In genomic region chr12:79389251-79389650, GRCm38 (mm10) we compare ENCODE assay signal across 25 mouse cellular contexts.
A peak's percentile ranks its signal among the peaks of the same experiment; 100 is the strongest.
DNase-seq lines count a peak whose midpoint lies in the region; ATAC-seq lines count a peak whose summit lies in the region.
"Had no signal": no experiment of that assay in that cellular context is flagged by ENCODE, and none has a peak within 500 bp of the region (broad histone marks: within the 10 kb centered on the region; RNA-seq: fewer than 3 reads in every experiment).

No protein-coding gene starts in this region.

- no peak overlapping the region for H3K9ac ChIP-seq in heart, embryonic 14.5 days (ENCODE audit: low read length)
- no peak overlapping the region for H3K9ac ChIP-seq in lung, embryonic 15.5 days
- no peak overlapping the region for H3K9ac ChIP-seq in embryonic facial prominence, embryonic 15.5 days
- H3K9ac ChIP-seq in stomach, embryonic 15.5 days: no peak overlapping the region
- H3K9ac ChIP-seq: hindbrain, embryonic 13.5 days; liver, embryonic 15.5 days; midbrain, embryonic 15.5 days; neural tube, embryonic 12.5 days had no signal

- WGBS in heart, embryonic 14.5 days: 93% methylated on average over 3 of the region's 3 CpGs
- 70% methylated on average over 3 of the region's 3 CpGs for WGBS in lung, embryonic 15.5 days
- 45% methylated on average over 3 of the region's 3 CpGs for WGBS in embryonic facial prominence, embryonic 15.5 days
- 88% methylated on average over 3 of the region's 3 CpGs for WGBS in stomach, embryonic 15.5 days

- H3K9me3 ChIP-seq in heart, embryonic 14.5 days (ENCODE audit: control insufficient read depth, low read length): no peaks in the 10 kb centered on the region
- no peaks in the 10 kb centered on the region for H3K9me3 ChIP-seq in lung, embryonic 15.5 days
- H3K9me3 ChIP-seq in embryonic facial prominence, embryonic 15.5 days (replicated peaks): no peaks in the 10 kb centered on the region
- H3K9me3 ChIP-seq in stomach, embryonic 15.5 days: no peaks in the 10 kb centered on the region
- H3K9me3 ChIP-seq: hindbrain, embryonic 13.5 days; liver, embryonic 15.5 days; midbrain, embryonic 15.5 days; neural tube, embryonic 12.5 days had no signal

- H3K4me1 ChIP-seq in heart, embryonic 14.5 days (ENCODE audit: control insufficient read depth in 2 of 2, insufficient read depth in 2 of 2, low read length in 2 of 2): peaks cover 10 to 33% of the 10 kb centered on the region in 2 experiments
- H3K4me1 ChIP-seq in lung, embryonic 15.5 days: peaks cover 34% of the 10 kb centered on the region
- H3K4me1 ChIP-seq in embryonic facial prominence, embryonic 15.5 days: peaks cover 13% of the 10 kb centered on the region
- 0 out of 2 replicates have a peak, but pooled peaks cover 5% of the 10 kb centered on the region for H3K4me1 ChIP-seq in stomach, embryonic 15.5 days
- H3K4me1 ChIP-seq: hindbrain, embryonic 13.5 days; midbrain, embryonic 15.5 days; neural tube, embryonic 12.5 days had no signal

- intact Hi-C loops in heart, postnatal 10 days (cut with DNase I): no loop called here

- no peak overlapping the region for H3K4me2 ChIP-seq in heart, embryonic 14.5 days (ENCODE audit: low read length)
- no peak overlapping the region for H3K4me2 ChIP-seq in lung, embryonic 15.5 days
- H3K4me2 ChIP-seq in embryonic facial prominence, embryonic 15.5 days (replicated peaks): no peak overlapping the region
- no peak overlapping the region for H3K4me2 ChIP-seq in stomach, embryonic 15.5 days
- H3K4me2 ChIP-seq: hindbrain, embryonic 13.5 days; liver, embryonic 15.5 days; midbrain, embryonic 15.5 days; neural tube, embryonic 12.5 days had no signal

- no peaks in the 10 kb centered on the region for H3K36me3 ChIP-seq in heart, embryonic 14.5 days (ENCODE audit: control insufficient read depth, insufficient read depth, low read length)
- H3K36me3 ChIP-seq in lung, embryonic 15.5 days: no peaks in the 10 kb centered on the region
- no peaks in the 10 kb centered on the region for H3K36me3 ChIP-seq in embryonic facial prominence, embryonic 15.5 days
- H3K36me3 ChIP-seq in stomach, embryonic 15.5 days: no peaks in the 10 kb centered on the region
- H3K36me3 ChIP-seq: hindbrain, embryonic 13.5 days; liver, embryonic 15.5 days; midbrain, embryonic 15.5 days; neural tube, embryonic 12.5 days had no signal

- H3K4me3 ChIP-seq in heart, embryonic 14.5 days (ENCODE audit: control insufficient read depth in 1 of 2, insufficient read depth in 1 of 2, low read depth in 1 of 2, low read length in 2 of 2): no peak overlapping the region
- H3K4me3 ChIP-seq in lung, embryonic 15.5 days: no peak overlapping the region
- H3K4me3 ChIP-seq in embryonic facial prominence, embryonic 15.5 days (replicated peaks): no peak overlapping the region
- no peak overlapping the region for H3K4me3 ChIP-seq in stomach, embryonic 15.5 days (replicated peaks)
- H3K4me3 ChIP-seq: heart, adult 2 months; hindbrain, embryonic 13.5 days; left cerebral cortex, adult 2 months; liver, embryonic 15.5 days; midbrain, embryonic 15.5 days; neural tube, embryonic 12.5 days had no signal

- no peak for ATAC-seq in heart, embryonic 14.5 days (ENCODE audit: insufficient number of reproducible peaks, insufficient read depth, low FRiP score, low read depth)
- ATAC-seq in lung, embryonic 15.5 days (ENCODE audit: borderline replicate concordance, extremely low read depth, low FRiP score, low TSS enrichment): no peak
- ATAC-seq in embryonic facial prominence, embryonic 15.5 days (ENCODE audit: insufficient number of reproducible peaks, low FRiP score, low TSS enrichment, low read depth): no peak
- no peak for ATAC-seq in stomach, embryonic 15.5 days (ENCODE audit: insufficient read depth, low FRiP score, low read depth)
- ATAC-seq: forebrain, embryonic 16.5 days; midbrain, embryonic 15.5 days had no signal

- H3K27ac ChIP-seq in heart, embryonic 14.5 days (replicated peaks in 1 of 2; ENCODE audit: control insufficient read depth in 1 of 2, insufficient read depth in 1 of 2, low read depth in 2 of 2, low read length in 2 of 2): peak overlapping the region; percentile 55 to 89
- peak overlapping the region; percentile 70 for H3K27ac ChIP-seq in lung, embryonic 15.5 days
- peak overlapping the region; percentile 65 for H3K27ac ChIP-seq in embryonic facial prominence, embryonic 15.5 days (replicated peaks)
- H3K27ac ChIP-seq in stomach, embryonic 15.5 days: peak overlapping the region; percentile 18; the same call in 1 of the 2 replicates
- H3K27ac ChIP-seq: heart, adult 2 months; hindbrain, embryonic 13.5 days; kidney, postnatal 0 days; left cerebral cortex, adult 2 months; liver, embryonic 15.5 days; macrophage; midbrain, embryonic 15.5 days; neural tube, embryonic 12.5 days had no signal

- no peaks in the 10 kb centered on the region for H3K27me3 ChIP-seq in heart, embryonic 14.5 days (ENCODE audit: control insufficient read depth, insufficient read depth, low read length)
- H3K27me3 ChIP-seq in lung, embryonic 15.5 days: no peaks in the 10 kb centered on the region
- H3K27me3 ChIP-seq in embryonic facial prominence, embryonic 15.5 days: no peaks in the 10 kb centered on the region
- no peaks in the 10 kb centered on the region for H3K27me3 ChIP-seq in stomach, embryonic 15.5 days (replicated peaks)
- H3K27me3 ChIP-seq: hindbrain, embryonic 13.5 days; liver, embryonic 15.5 days; midbrain, embryonic 15.5 days; neural tube, embryonic 12.5 days had no signal

- no peak for DNase-seq in heart, postnatal 10 days
- DNase-seq in lung, postnatal 36 days: no peak
- no peak for DNase-seq in adrenal gland, postnatal 25 days
- DNase-seq: adrenal gland, adult 2 months; cerebellum, adult 18-20 months; cerebellum, postnatal 14 days; gastrocnemius, postnatal 10 days; heart, adult 2 months; kidney, adult 18-20 months; liver; right cerebral cortex, postnatal 14 days; spleen, adult 18-20 months; thymus, postnatal 25 days had no signal

Comparison
In these comparisons a context has a peak if more than half of its experiments do, and no peak if none do; other contexts are left out.
1. H3K27ac ChIP-seq: peak in every context shown above with its lines; median percentile 72 in heart, embryonic 14.5 days; 70 in lung, embryonic 15.5 days; 65 in embryonic facial prominence, embryonic 15.5 days; 18 in stomach, embryonic 15.5 days.